Mouse (Mus musculus) layer of hippocampus, adult 9-10 months (tissue): ENCODE data around the gene Lipo1.
"Not testable (repeated sequence)": the region's sequence is repeated elsewhere in the genome, so short reads cannot be mapped to it uniquely, and the experiment has no call there.

ENCODE experiments used
- DNase-seq: peaks from one replicate; pipeline ENCODE4 v3.0.0; 2022; ENCODE audit warnings: low spot score

The Lipo1 gene

DNA sequence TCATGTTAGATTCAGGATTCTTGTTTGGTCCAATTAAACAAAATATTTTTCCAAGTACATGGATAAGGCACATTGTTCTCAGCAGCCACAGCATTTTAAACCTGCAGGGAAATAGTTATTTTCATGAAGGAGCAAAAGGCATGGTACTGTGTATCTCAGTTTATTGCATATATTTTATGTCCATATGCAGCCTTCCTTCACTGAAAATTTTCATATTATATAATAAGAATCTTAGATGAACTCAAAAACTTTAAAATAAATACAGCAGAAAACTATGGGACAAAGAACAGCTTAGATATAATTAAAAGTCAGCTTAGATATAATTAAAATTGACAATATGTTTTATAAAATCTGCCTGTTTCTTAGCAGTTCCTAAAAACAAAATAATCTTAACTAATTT, at the start of gene Lipo1:
Gene Lipo1 (minus strand): TSS at position 101 of the 400 bp plus-strand sequence.
- not testable (repeated sequence) for DNase-seq

DNA sequence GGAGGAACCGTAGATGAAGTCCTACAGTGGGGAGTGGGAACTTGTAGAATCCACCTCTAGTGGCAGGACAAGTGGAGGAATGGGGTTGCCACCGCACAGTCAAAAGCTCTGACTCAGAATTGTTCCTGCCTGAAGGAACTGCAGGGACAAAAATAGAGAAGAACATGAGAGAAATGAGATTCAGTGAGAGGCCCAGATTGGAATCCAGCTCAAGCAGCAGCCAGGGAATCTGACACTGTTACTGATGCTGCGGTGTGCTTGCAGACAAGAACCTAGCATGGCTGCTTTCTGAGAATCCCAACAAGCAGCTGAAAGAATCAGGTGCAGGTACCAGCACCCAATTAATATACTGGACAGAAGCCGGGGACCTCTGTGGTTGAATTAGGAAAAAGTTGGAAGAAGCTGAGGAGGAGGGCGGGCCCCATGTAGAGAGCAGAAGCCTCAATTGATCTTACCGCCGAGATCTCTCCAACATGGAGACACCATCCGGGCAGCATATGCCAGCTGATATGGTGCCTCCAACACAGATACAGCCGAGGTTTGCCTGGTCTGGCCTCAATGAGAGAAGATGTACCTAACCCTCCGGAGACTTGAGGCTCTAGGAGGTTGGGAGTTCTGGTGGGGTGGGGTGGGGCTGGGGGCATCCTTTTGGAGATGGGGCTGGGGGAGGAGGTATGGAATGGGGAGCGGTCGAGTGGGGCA, 532 bp downstream of the Lipo1 start:
- DNase-seq = no peak

DNA sequence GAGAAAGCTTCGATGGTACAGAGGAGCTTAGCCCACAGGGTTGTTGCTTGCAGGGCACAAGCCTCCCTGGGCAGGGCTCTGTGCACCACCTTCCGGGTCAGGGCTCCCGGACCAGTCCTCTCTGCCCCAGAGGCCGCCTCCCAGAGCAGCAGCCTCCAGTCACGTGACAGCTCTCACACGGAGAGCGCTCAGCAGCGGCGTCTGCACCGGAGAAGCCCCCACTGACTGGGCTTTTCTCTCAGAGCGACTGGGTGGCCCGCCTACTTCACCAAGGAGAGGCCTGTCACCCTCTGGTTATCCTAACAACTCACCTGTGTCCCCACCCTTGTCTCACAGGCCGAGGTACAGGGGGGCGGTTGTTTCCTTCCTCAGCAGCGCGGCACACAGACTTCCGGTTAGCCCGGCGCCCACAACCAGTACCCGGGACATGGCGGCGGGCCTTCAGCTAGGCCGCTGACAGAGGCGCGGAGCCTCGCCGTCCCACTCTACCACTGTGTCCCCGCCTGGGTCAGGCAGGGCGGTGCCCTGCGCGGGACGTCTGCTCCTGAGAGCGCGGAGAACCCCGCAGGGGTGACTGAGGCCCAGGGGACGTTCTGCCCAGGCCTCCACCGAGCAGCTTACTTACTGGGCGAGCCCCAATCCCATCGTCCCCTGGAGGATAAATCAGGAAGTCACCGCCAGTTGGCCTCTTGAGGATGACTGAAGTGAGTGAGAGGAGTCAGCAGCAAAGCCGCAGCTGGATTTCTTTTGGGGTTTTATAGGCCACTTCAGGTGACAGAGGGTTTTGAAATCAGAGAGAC, 25.8 kb downstream of the Lipo1 start, which contains the start of gene Lipo3:
Gene Lipo3 (minus strand): TSS at position 665 of the 800 bp plus-strand sequence.
- DNase-seq = not testable (repeated sequence)

DNA sequence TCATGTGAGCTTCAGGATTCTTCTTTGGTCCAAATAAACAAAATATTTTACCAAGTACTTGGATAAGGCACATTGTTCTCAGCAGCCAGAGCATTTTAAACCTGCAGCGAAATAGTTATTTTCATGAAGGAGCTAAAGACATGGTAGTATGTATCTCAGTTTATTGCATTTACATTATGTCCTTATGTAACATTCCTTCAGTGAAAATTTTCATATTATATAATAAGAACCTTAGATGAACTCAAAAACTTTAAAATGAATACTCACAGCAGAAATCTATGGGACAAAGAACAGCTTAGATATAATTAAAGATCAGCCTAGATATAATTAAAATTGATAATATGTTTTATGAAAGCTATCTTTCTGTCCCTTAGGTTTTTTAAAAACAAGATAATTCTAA, 36.0 kb downstream of the Lipo1 start, which contains the start of gene Lipo2:
Gene Lipo2 (minus strand): TSS at position 101 of the 400 bp plus-strand sequence.
- DNase-seq = not testable (repeated sequence)
